Mouse (Mus musculus): Measurements from ENCODE around the gene Samd11. TPM values are rescaled to one million over a fixed set of nuclear protein-coding genes. Genes with fewer than 3 reads are reported as not detected.
A peak's percentile ranks its signal among the peaks of the same experiment; 100 is the strongest.

Samd11 gene
- polyA plus RNA-seq, 1 experiment from 2014 or later: 1.9 TPM

DNA sequence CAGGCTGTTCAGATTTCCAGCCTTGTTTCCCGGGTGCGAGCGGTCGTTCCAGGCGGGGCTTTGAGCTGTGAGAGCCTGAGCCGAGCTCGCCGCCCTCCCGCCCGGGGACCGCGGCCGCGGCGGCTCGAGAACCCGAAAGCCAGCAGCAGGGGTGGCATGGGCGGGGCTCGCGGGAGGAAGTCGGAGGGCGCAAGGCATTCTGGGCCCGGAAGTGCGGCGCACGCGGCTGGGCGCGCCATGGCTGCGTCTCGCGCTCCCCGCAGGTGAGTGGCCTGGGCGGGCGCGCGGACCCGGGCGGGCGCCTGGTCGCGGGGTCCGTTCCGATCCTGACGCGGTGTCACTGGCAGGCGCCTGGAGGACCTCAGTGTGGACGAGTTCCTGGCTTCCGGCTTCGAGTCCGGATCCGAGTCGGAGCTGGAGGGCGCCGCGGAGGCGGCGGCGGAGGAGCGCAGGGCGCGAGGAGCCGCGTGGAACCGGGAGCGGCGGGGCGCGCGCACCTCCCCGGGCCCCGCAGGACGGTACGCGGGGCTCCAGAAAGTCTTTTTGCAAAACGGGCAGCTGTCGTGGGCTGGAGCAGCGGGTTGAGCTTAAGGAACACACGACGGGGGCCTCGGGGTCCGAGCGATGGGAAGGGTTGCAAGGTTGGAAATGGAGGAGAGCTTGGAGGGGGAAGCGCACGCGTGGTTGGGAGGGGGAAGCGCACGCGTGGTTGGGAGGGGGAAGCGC, 19.5 kb downstream of the Samd11 start, which contains the start of gene Noc2l:
Noc2l (plus strand) TSS at position 203 of the 726 bp plus-strand sequence.
- ATAC-seq (ENCODE audit: low read depth): peak; percentile 88

DNA sequence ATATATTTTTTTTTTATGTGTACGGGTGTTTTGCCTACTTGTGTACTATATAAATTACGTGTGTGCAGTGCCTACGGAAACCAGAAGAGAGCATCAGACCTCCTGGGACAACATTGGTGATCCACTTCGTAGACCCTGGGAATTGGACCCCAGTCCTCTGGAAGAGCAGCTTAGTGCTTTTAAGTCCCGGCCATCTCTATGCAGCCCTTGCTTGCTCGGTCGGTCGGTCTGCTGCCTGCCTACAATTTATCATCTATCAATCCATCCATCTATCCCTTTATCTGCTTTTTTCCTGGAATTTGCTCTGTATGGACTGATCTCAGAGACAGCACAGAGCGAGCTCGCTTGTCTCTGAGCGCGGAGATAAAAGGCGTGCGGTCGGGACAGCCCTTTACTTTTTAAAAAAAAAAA, 20.1 kb downstream of the Samd11 start:
- peaks cover 42% of the 10 kb centered on the region for H3K36me3 ChIP-seq (ENCODE audit: control insufficient read depth, insufficient read depth, low read length)
- H3K9me3 ChIP-seq (ENCODE audit: control insufficient read depth, low read length): no peaks in the 10 kb centered on the region
- peak overlapping the region; percentile 87 for H3K4me3 ChIP-seq (ENCODE audit: low read depth, low read length)
- H3K27me3 ChIP-seq (ENCODE audit: control insufficient read depth, insufficient read depth, low read length): no peaks in the 10 kb centered on the region
- peaks cover 14% of the 10 kb centered on the region for H3K4me1 ChIP-seq (ENCODE audit: control insufficient read depth, insufficient read depth, low read length)
- H3K27ac ChIP-seq (ENCODE audit: low read depth, low read length): peak overlapping the region; percentile 84
- peak; percentile 56 for ATAC-seq (ENCODE audit: low read depth)
- peak overlapping the region; percentile 93 for H3K4me2 ChIP-seq (ENCODE audit: low read depth, low read length)
- under 1% methylated on average over 15 of the region's 15 CpGs for WGBS
- peak overlapping the region; percentile 73; the same call in 1 of the 2 replicates for H3K9ac ChIP-seq (replicated peaks; ENCODE audit: low read depth, low read length)

More for the DNA sequence above, 19.5 kb downstream of the Samd11 start, which contains the start of gene Noc2l:
- Histone ChIP-seq H3K27me3 (ENCODE audit: control insufficient read depth, insufficient read depth, low read length) (no peaks in the 10 kb centered on the region), H3K4me2 (ENCODE audit: low read depth, low read length) (peak within 1 kb of the TSS; percentile 93), H3K4me1 (ENCODE audit: control insufficient read depth, insufficient read depth, low read length) (peaks cover 14% of the 10 kb centered on the region), H3K4me3 (ENCODE audit: low read depth, low read length) (peak within 1 kb of the TSS; percentile 87), H3K9me3 (ENCODE audit: control insufficient read depth, low read length) (no peaks in the 10 kb centered on the region), H3K36me3 (ENCODE audit: control insufficient read depth, insufficient read depth, low read length) (peaks cover 43% of the 10 kb centered on the region), H3K9ac (replicated peaks; ENCODE audit: low read depth, low read length) (peak within 1 kb of the TSS; percentile 73), H3K27ac (ENCODE audit: low read depth, low read length) (peak within 1 kb of the TSS; percentile 86)
- WGBS: under 1% methylated on average over 72 of the region's 90 CpGs

GRCm38 (mm10) chr4:156234701-156235213, 20.7 kb downstream of the Samd11 start, which contains the start of gene Plekhn1:
TSS of gene Plekhn1 (minus strand) at chr4:156234857.
- H3K27me3 ChIP-seq (ENCODE audit: control insufficient read depth, insufficient read depth, low read length): no peaks in the 10 kb centered on the region
- H3K9me3 ChIP-seq (ENCODE audit: control insufficient read depth, low read length): no peaks in the 10 kb centered on the region
- peak within 1 kb of the TSS; percentile 93 for H3K4me2 ChIP-seq (ENCODE audit: low read depth, low read length)
- ATAC-seq (ENCODE audit: low read depth): peak; percentile 61
- peaks cover 14% of the 10 kb centered on the region for H3K4me1 ChIP-seq (ENCODE audit: control insufficient read depth, insufficient read depth, low read length)
- WGBS: 0% methylated on average over 31 of the region's 48 CpGs
- H3K4me3 ChIP-seq (ENCODE audit: low read depth, low read length): peak within 1 kb of the TSS; percentile 87
- peaks cover 38% of the 10 kb centered on the region for H3K36me3 ChIP-seq (ENCODE audit: control insufficient read depth, insufficient read depth, low read length)
- peak within 1 kb of the TSS; percentile 86 for H3K27ac ChIP-seq (ENCODE audit: low read depth, low read length)
- H3K9ac ChIP-seq (replicated peaks; ENCODE audit: low read depth, low read length): peak within 1 kb of the TSS; percentile 73

DNA sequence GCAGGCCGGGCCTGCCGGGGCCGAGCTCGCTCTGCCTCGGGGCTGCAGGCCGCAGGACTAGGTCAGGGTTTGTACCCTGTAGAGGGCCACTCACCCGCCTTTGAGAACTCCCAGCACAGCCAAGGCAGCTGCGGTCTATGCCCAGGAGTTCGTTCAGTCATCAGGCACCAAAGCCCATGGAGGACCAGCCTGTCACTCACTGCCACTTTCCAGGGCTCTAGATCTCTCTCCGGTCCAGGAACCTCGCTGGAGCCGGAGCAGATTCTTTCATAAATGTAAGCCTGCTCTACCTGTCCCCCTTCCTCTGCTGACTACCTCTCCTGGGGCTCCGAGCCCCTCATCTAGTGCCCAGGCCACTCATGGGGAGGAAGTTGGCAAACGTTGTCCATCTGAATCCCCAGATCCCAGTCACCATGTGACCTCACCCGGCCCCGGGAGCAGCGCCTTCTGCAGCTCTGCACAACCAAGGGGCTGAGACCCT, 21.4 kb downstream of the Samd11 start:
- Histone ChIP-seq H3K9ac (replicated peaks; ENCODE audit: low read depth, low read length) (peak overlapping the region; percentile 68), H3K9me3 (ENCODE audit: control insufficient read depth, low read length) (no peaks in the 10 kb centered on the region), H3K27ac (ENCODE audit: low read depth, low read length) (peak overlapping the region; percentile 64), H3K27me3 (ENCODE audit: control insufficient read depth, insufficient read depth, low read length) (no peaks in the 10 kb centered on the region), H3K4me2 (ENCODE audit: low read depth, low read length) (peak overlapping the region; percentile 93), H3K36me3 (ENCODE audit: control insufficient read depth, insufficient read depth, low read length) (peaks cover 36% of the 10 kb centered on the region), H3K4me1 (ENCODE audit: control insufficient read depth, insufficient read depth, low read length) (peaks cover 14% of the 10 kb centered on the region), H3K4me3 (ENCODE audit: low read depth, low read length) (peak overlapping the region; percentile 87)
- no peak for ATAC-seq (ENCODE audit: low read depth)
- WGBS: 2% methylated on average over 17 of the region's 17 CpGs

GRCm38 (mm10) chr4:156228393-156229024, 26.9 kb downstream of the Samd11 start:
- 25% methylated on average over 12 of the region's 12 CpGs for WGBS
- H3K9me3 ChIP-seq (ENCODE audit: control insufficient read depth, low read length): no peaks in the 10 kb centered on the region
- no peak overlapping the region for H3K4me2 ChIP-seq (ENCODE audit: low read depth, low read length)
- H3K4me1 ChIP-seq (ENCODE audit: control insufficient read depth, insufficient read depth, low read length): peaks cover 4% of the 10 kb centered on the region
- 0 out of 2 replicates have a peak, but pooled peaks have one; percentile 20 for ATAC-seq (ENCODE audit: low read depth)
- H3K9ac ChIP-seq (replicated peaks; ENCODE audit: low read depth, low read length): 0 out of 2 replicates have a peak overlapping the region, but pooled peaks have one; percentile 11
- H3K27ac ChIP-seq (ENCODE audit: low read depth, low read length): no peak overlapping the region
- no peak overlapping the region for H3K4me3 ChIP-seq (ENCODE audit: low read depth, low read length)
- peaks cover 25% of the 10 kb centered on the region for H3K36me3 ChIP-seq (ENCODE audit: control insufficient read depth, insufficient read depth, low read length)
- no peaks in the 10 kb centered on the region for H3K27me3 ChIP-seq (ENCODE audit: control insufficient read depth, insufficient read depth, low read length)

DNA sequence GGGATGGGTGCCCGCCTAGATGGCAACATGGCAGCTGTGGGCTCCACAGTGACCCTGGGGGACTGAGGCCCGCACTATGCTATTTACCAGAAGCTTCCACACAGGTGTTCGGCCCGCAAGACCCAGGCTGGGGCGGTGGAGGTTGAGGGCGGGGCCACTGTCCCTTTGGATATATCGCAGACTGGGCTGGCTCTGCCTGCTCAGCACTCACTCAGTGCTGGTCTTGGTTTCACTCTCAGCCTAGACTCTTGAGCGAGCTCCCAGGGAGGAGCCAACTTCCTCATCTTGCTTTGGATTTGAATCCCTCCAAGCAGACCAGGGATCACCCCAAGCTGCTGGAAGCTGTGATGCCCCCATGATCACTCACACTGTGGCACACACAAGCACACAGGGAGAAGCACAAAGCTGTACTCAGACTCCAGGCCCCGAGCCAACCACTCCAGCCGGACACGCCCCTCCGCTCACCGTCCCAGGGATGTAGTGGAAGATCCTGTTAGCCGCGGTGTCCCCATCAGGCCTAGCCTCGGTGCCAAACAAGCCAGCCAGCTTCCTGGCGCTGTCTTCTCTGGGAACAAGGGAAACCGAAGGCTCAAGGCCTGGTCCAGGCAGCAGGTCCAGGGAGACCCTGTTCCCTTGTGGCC, 27.6 kb downstream of the Samd11 start:
- Histone ChIP-seq H3K9me3 (ENCODE audit: control insufficient read depth, low read length) (no peaks in the 10 kb centered on the region), H3K36me3 (ENCODE audit: control insufficient read depth, insufficient read depth, low read length) (peaks cover 25% of the 10 kb centered on the region), H3K4me1 (ENCODE audit: control insufficient read depth, insufficient read depth, low read length) (no peaks in the 10 kb centered on the region), H3K27ac (ENCODE audit: low read depth, low read length) (no peak overlapping the region), H3K4me2 (ENCODE audit: low read depth, low read length) (no peak overlapping the region), H3K9ac (replicated peaks; ENCODE audit: low read depth, low read length) (0 out of 2 replicates have a peak overlapping the region, but pooled peaks have one; percentile 11), H3K27me3 (ENCODE audit: control insufficient read depth, insufficient read depth, low read length) (no peaks in the 10 kb centered on the region), H3K4me3 (ENCODE audit: low read depth, low read length) (no peak overlapping the region)
- no peak for ATAC-seq (ENCODE audit: low read depth)
- 38% methylated on average over 18 of the region's 18 CpGs for WGBS

GRCm38 (mm10) chr4:156224276-156224675, 31.2 kb downstream of the Samd11 start:
- Histone ChIP-seq H3K4me1 (ENCODE audit: control insufficient read depth, insufficient read depth, low read length) (no peaks in the 10 kb centered on the region), H3K9me3 (ENCODE audit: control insufficient read depth, low read length) (no peaks in the 10 kb centered on the region), H3K36me3 (ENCODE audit: control insufficient read depth, insufficient read depth, low read length) (peaks cover 7% of the 10 kb centered on the region), H3K4me2 (ENCODE audit: low read depth, low read length) (no peak overlapping the region), H3K4me3 (ENCODE audit: low read depth, low read length) (no peak overlapping the region), H3K27ac (ENCODE audit: low read depth, low read length) (no peak overlapping the region), H3K27me3 (ENCODE audit: control insufficient read depth, insufficient read depth, low read length) (no peaks in the 10 kb centered on the region), H3K9ac (replicated peaks; ENCODE audit: low read depth, low read length) (no peak overlapping the region)
- no peak for ATAC-seq (ENCODE audit: low read depth)
- 100% methylated on average over 2 of the region's 2 CpGs for WGBS

GRCm38 (mm10) chr4:156219936-156220335, 35.5 kb downstream of the Samd11 start:
- Histone ChIP-seq H3K4me2 (ENCODE audit: low read depth, low read length) (no peak overlapping the region), H3K4me1 (ENCODE audit: control insufficient read depth, insufficient read depth, low read length) (no peaks in the 10 kb centered on the region), H3K27me3 (ENCODE audit: control insufficient read depth, insufficient read depth, low read length) (no peaks in the 10 kb centered on the region), H3K9ac (replicated peaks; ENCODE audit: low read depth, low read length) (no peak overlapping the region), H3K9me3 (ENCODE audit: control insufficient read depth, low read length) (no peaks in the 10 kb centered on the region), H3K36me3 (ENCODE audit: control insufficient read depth, insufficient read depth, low read length) (peaks cover 6% of the 10 kb centered on the region; the same call in 1 of the 2 replicates), H3K4me3 (ENCODE audit: low read depth, low read length) (no peak overlapping the region), H3K27ac (ENCODE audit: low read depth, low read length) (no peak overlapping the region)
- ATAC-seq (ENCODE audit: low read depth): no peak
- WGBS: 91% methylated on average over 11 of the region's 11 CpGs

Data from neural tube, embryonic 14.5 days (tissue).